Mouse (Mus musculus) stomach, embryonic 16.5 days (tissue): ENCODE measurements around the gene Pdzk1. TPM values are rescaled to one million over a fixed set of nuclear protein-coding genes. Genes with fewer than 3 reads are reported as not detected.

Experiments used
- ATAC-seq: fragments of 200-750 bp; cut with Nextera tagmentation; 2 replicates; pipeline ENCODE4 v1.8.0; 2017; ENCODE audit warnings: moderate number of reproducible peaks, moderate TSS enrichment; ENCODE audit not compliant: insufficient read depth, low FRiP score
- H3K27ac ChIP-seq: fragments of 300-500 bp; sonication (generic); 2 replicates; pipeline ENCODE4 v1.5.1; 2014; ENCODE audit warnings: low read length
- H3K27me3 ChIP-seq: fragments of 300-500 bp; sonication (generic); 2 replicates; pipeline ENCODE4 v1.6.1; 2014; ENCODE audit warnings: low read length, control low read depth, mixed read lengths; ENCODE audit not compliant: control insufficient read depth, insufficient read depth
- H3K36me3 ChIP-seq: fragments of 300-500 bp; sonication (generic); 2 replicates; pipeline ENCODE4 v1.6.1; 2014; ENCODE audit warnings: low read length; ENCODE audit not compliant: control insufficient read depth, insufficient read depth
- H3K4me1 ChIP-seq: fragments of 300-500 bp; sonication (generic); 2 replicates; pipeline ENCODE4 v1.6.1; 2014; ENCODE audit warnings: low read length, control low read depth, mixed read lengths; ENCODE audit not compliant: control insufficient read depth, insufficient read depth
- H3K4me2 ChIP-seq: fragments of 300-500 bp; sonication (generic); 2 replicates; pipeline ENCODE4 v1.6.1; 2014; ENCODE audit warnings: low read depth, low read length, mixed read lengths
- H3K4me3 ChIP-seq: fragments of 300-500 bp; sonication (generic); replicated peaks from 2 replicates; pipeline ENCODE4 v1.5.1; 2014; ENCODE audit warnings: mild to moderate bottlenecking, low read length
- H3K9ac ChIP-seq: fragments of 300-500 bp; sonication (generic); 2 replicates; pipeline ENCODE4 v1.6.1; 2014; ENCODE audit warnings: low read length
- H3K9me3 ChIP-seq: fragments of 300-500 bp; sonication (generic); replicated peaks from 2 replicates; pipeline ENCODE4 v1.6.1; 2016; ENCODE audit warnings: low read length, control low read depth; ENCODE audit not compliant: control insufficient read depth
- WGBS: fragments of 180-500 bp; shearing (Covaris S2); extraction: QIAGEN DNeasy Blood & Tissue Kit; methylation state at CpG from one replicate; pipeline ENCODE4 v1.1.7; 2014; 5-methylcytosine and 5-hydroxymethylcytosine counted together
- polyA plus RNA-seq: library from polyadenylated mRNA; unstranded; fragments of >200 nt; fragmentation: Nextera tagmentation; extraction: Ambion mirVana; gene quantifications from 2 replicates; pipeline ENCODE4 v1.2.1, GENCODE M21; 2015

Gene Pdzk1
- polyA plus RNA-seq, 1 experiment from 2014 or later, result 5.2 TPM

DNA sequence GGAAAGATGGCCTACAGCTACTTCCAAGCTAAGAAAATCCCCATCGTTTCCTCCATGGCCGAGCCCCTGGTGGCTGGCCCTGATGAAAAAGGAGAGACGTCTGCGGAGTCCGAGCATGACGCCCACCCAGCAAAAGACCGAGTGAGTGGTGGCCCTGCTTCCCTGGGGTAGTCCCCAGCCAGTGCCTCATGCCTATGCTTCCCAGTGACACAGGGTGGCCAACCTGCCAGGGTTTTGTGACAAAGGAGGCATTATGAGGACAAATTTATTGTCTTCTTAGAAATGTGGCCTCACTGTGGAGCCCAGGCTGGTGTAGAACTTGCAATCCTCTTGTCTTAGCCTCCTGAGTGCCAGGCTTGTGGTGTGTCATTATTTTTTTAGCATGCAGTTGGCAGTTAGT, 40.0 kb downstream of the Pdzk1 start:
- no peaks in the 10 kb centered on the region for H3K27me3 ChIP-seq
- H3K9ac ChIP-seq, result no peak overlapping the region
- no peak overlapping the region for H3K27ac ChIP-seq
- no peak overlapping the region for H3K4me3 ChIP-seq
- H3K9me3 ChIP-seq, result no peaks in the 10 kb centered on the region
- 93% methylated on average over 7 of the region's 7 CpGs for WGBS
- H3K36me3 ChIP-seq, result 0 out of 2 replicates have a peak, but pooled peaks cover 20% of the 10 kb centered on the region
- no peak overlapping the region for H3K4me2 ChIP-seq
- H3K4me1 ChIP-seq, result no peaks in the 10 kb centered on the region
- no peak for ATAC-seq

GRCm38 (mm10) chr3:96870270-96870669, 41.2 kb downstream of the Pdzk1 start:
- H3K9me3 ChIP-seq, result no peaks in the 10 kb centered on the region
- H3K4me1 ChIP-seq, result no peaks in the 10 kb centered on the region
- H3K27me3 ChIP-seq, result no peaks in the 10 kb centered on the region
- 0 out of 2 replicates have a peak, but pooled peaks cover 23% of the 10 kb centered on the region for H3K36me3 ChIP-seq
- no peak overlapping the region for H3K4me2 ChIP-seq
- H3K27ac ChIP-seq, result no peak overlapping the region
- ATAC-seq, result no peak
- H3K4me3 ChIP-seq, result no peak overlapping the region
- no peak overlapping the region for H3K9ac ChIP-seq
- whole genome bisulfite sequencing, result 82% methylated on average over 2 of the region's 2 CpGs

DNA sequence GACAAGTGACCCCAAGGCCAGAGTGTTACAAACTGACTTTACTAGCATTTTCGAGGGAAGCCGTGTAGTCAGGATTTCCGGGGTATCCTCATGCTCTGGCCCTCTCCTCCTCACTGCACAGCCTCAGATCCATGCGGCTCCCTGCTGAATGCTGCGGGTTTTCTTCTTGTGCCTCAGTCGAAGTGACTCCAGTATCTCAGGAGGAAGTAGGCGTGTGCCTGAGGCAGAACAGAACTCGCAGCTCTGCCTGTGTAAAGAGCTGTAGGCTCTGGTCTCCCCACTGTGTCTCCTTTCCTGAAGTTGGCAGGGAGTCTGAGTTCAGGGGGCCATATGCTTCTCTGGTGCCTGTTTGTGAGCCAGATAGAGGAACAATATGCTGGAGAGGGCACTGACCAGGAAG, 42.0 kb downstream of the Pdzk1 start:
- WGBS, result 84% methylated on average over 8 of the region's 8 CpGs
- Histone ChIP-seq H3K9ac (no peak overlapping the region), H3K9me3 (no peaks in the 10 kb centered on the region), H3K27me3 (no peaks in the 10 kb centered on the region), H3K4me3 (no peak overlapping the region), H3K36me3 (0 out of 2 replicates have a peak, but pooled peaks cover 23% of the 10 kb centered on the region), H3K27ac (no peak overlapping the region), H3K4me1 (no peaks in the 10 kb centered on the region), H3K4me2 (no peak overlapping the region)
- ATAC-seq, result no peak

GRCm38 (mm10) chr3:96872501-96872900, 43.4 kb downstream of the Pdzk1 start:
- no peaks in the 10 kb centered on the region for H3K9me3 ChIP-seq
- H3K27me3 ChIP-seq, result no peaks in the 10 kb centered on the region
- WGBS, result 89% methylated on average over 8 of the region's 8 CpGs
- H3K4me1 ChIP-seq, result no peaks in the 10 kb centered on the region
- H3K4me3 ChIP-seq, result no peak overlapping the region
- H3K9ac ChIP-seq, result no peak overlapping the region
- no peak for ATAC-seq
- no peak overlapping the region for H3K4me2 ChIP-seq
- 0 out of 2 replicates have a peak, but pooled peaks cover 23% of the 10 kb centered on the region for H3K36me3 ChIP-seq
- H3K27ac ChIP-seq, result no peak overlapping the region

DNA sequence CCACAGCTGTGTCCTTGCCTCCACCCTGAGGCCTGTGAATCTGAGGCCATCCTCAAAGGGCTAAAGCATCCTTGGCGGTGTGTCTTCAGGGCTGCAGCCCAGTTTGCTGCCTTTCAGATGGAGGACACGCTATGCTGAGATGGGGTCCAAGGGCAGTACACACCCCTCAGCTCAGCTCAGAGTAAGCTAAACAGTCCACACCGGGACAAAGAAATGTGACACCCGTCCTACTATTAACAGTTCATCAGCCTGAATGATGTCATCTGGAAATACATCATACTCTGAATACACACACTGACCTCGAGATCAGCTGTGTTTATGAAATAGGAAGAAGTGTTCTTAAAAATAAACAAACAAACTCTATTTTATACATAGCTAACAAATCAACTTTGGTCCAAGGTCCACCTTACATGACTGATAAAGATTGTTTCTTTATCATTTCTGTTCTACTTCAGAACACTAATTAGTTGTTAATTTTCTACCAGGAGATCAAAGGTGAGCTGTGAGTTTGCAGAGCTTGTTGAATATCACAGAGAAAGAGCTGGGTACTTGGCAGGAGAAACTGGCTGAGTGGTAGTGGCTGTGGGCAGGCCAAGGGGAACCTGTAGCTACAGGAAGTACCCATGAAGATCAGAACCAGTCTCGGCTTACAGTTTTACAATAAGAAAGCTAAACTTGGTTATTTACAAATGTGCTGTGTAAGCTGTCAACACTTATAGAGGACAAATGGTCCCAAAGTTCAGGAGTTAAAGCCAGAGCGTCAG, 45.9 kb downstream of the Pdzk1 start:
- Histone ChIP-seq H3K4me2 (no peak overlapping the region), H3K36me3 (0 out of 2 replicates have a peak, but pooled peaks cover 16% of the 10 kb centered on the region), H3K27me3 (no peaks in the 10 kb centered on the region), H3K9me3 (no peaks in the 10 kb centered on the region), H3K27ac (peak overlapping the region; percentile 11; the same call in 1 of the 2 replicates), H3K9ac (no peak overlapping the region), H3K4me3 (no peak overlapping the region), H3K4me1 (no peaks in the 10 kb centered on the region)
- ATAC-seq, result no peak
- WGBS, result 44% methylated on average over 7 of the region's 7 CpGs

GRCm38 (mm10) chr3:96879536-96879935, 50.5 kb downstream of the Pdzk1 start:
- Histone ChIP-seq H3K4me1 (no peaks in the 10 kb centered on the region), H3K4me3 (no peak overlapping the region), H3K27ac (no peak overlapping the region), H3K9me3 (no peaks in the 10 kb centered on the region), H3K36me3 (0 out of 2 replicates have a peak, but pooled peaks cover 1% of the 10 kb centered on the region), H3K4me2 (no peak overlapping the region), H3K9ac (no peak overlapping the region), H3K27me3 (no peaks in the 10 kb centered on the region)
- WGBS, result 88% methylated on average over 9 of the region's 9 CpGs
- ATAC-seq, result no peak

DNA sequence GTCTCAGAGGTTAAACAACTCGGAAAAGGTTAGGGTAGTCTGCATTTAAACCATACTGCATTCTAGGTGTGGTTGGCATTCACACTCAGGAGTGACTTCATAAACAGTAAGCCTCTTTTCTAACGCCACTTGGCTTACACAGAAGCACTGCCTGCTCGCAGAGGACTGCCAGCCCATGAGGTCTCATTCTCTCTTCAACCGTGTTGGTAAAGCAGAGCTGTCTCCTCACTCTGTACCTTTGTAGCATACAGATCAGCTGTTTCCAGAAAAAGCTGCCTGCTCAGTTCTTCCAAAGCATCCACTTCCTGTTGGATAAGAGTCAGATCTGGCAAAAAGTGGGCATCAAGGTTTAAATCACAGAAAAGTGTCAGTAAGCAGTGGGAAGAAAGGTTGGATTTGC, 51.3 kb downstream of the Pdzk1 start:
- H3K27ac ChIP-seq, result no peak overlapping the region
- WGBS, result 87% methylated on average over 4 of the region's 4 CpGs
- no peaks in the 10 kb centered on the region for H3K36me3 ChIP-seq
- ATAC-seq, result no peak
- no peak overlapping the region for H3K4me3 ChIP-seq
- no peak overlapping the region for H3K4me2 ChIP-seq
- no peaks in the 10 kb centered on the region for H3K9me3 ChIP-seq
- H3K9ac ChIP-seq, result no peak overlapping the region
- no peaks in the 10 kb centered on the region for H3K4me1 ChIP-seq
- H3K27me3 ChIP-seq, result no peaks in the 10 kb centered on the region

- Histone ChIP-seq H3K4me1 (no peaks in the 10 kb centered on the region), H3K4me3 (no peak overlapping the region), H3K9me3 (no peaks in the 10 kb centered on the region), H3K36me3 (no peaks in the 10 kb centered on the region), H3K27me3 (no peaks in the 10 kb centered on the region), H3K9ac (no peak overlapping the region), H3K27ac (no peak overlapping the region), H3K4me2 (no peak overlapping the region)
- no peak for ATAC-seq
- WGBS, result 81% methylated on average over 6 of the region's 6 CpGs
These were observed 52.5 kb downstream of the Pdzk1 start for GRCm38 (mm10) chr3:96881557-96881956.

DNA sequence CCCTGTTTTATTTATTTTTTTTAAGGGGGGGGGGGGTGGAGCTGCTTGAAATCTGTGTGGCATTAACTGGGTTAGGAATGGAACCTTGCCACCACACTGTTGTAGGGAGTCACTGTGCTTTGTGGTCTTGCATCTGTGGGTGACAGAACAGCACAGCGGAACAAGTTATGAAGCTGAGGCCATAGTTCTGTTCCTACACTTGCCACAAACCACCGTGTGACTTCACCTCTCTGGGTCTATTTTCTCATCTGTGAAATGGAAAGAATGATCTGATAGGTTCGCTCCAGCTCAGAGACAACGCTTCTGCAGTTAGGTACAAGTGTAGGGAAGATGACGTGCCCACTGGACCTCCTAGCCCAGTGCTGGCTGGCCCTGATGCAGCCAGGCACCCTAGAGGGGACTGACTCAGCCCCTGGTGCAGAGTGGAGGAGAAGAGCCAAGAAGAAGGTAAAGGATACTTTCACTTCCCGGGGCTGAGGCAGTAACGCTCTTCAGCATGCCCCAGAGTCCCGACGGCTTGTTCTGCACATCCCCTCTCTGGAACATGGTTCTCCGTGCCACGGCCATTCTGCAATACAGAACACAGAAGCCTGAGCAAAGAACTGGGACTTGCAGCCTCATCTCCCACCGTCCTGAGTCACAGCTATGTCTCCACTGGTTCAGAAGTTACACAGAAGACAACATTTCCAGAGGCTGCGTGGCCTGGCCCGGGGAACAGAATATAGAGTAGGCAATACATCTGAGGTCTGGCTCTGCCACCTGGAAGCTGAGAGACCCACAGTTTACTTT, 53.2 kb downstream of the Pdzk1 start:
- H3K9me3 ChIP-seq, result no peaks in the 10 kb centered on the region
- H3K4me1 ChIP-seq, result no peaks in the 10 kb centered on the region
- 95% methylated on average over 14 of the region's 14 CpGs for WGBS
- no peaks in the 10 kb centered on the region; the same call in 1 of the 2 replicates for H3K36me3 ChIP-seq
- no peaks in the 10 kb centered on the region for H3K27me3 ChIP-seq
- no peak for ATAC-seq
- no peak overlapping the region for H3K27ac ChIP-seq
- no peak overlapping the region for H3K4me2 ChIP-seq
- H3K9ac ChIP-seq, result no peak overlapping the region
- no peak overlapping the region for H3K4me3 ChIP-seq
